Mouse (Mus musculus): ENCODE results near the gene Rmnd5a. TPM values are rescaled to one million over a fixed set of nuclear protein-coding genes. Genes with fewer than 3 reads are reported as not detected.
"Not testable (repeated sequence)": the region's sequence is repeated elsewhere in the genome, so short reads cannot be mapped to it uniquely, and the experiment has no call there.

The Rmnd5a gene
- polyA plus RNA-seq (2016; fragmentation: Nextera tagmentation; extraction: Ambion mirVana) = 7.9 and 10.4 TPM in 2 replicates

DNA sequence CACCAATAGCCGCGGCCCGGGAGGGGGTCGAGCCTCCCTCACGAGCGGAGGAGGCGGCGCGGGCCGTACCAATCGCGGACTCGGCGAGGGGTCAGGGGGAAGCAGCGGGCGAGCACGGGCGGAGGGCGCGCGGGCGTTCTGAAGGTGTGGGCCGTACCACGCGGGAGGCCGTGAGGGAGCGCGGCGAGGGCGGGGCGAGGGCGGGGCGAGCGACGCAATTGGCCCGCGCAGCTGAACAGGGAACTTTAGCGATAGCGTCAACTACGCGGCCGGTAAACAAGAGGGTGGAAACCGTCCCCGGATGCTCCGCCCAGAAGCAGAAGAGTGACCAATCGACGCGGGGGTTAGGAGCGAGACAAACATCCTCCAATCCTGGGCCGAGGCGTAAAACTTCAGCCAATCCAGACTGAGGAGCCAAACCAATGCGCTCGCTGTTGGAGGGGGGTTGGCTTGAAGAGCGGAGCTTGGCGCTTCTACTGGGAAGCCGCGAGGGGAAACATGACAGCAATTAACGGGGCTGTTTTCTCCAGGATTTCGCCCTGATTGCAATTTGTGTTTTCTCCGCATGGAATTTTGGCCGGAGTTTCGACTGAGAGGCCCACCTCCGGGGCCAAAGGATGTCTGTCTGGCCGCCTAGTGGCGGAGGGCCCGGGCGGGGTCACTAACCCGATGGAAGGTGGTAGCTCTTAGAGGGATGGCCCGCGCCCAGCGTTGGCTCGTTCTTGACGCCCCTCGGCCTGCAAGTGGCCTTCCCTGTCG, at the start of gene Rmnd5a:
Gene Rmnd5a (minus strand): TSS at position 146 of the 759 bp plus-strand sequence.
- WGBS = under 1% methylated on average over 75 of the region's 75 CpGs
- H3K36me3 ChIP-seq = no peaks in the 10 kb centered on the region
- DNase-seq (ENCODE audit: low spot score) = peak; percentile 98
- peaks cover 41% of the 10 kb centered on the region for H3K4me1 ChIP-seq (replicated peaks)
- no peaks in the 10 kb centered on the region for H3K27me3 ChIP-seq (ENCODE audit: insufficient read depth, poor library complexity, severe bottlenecking)
- H3K9me3 ChIP-seq = no peaks in the 10 kb centered on the region
- peak within 1 kb of the TSS; percentile 96 for H3K27ac ChIP-seq
- H3K4me3 ChIP-seq = peak within 1 kb of the TSS; percentile 97

DNA sequence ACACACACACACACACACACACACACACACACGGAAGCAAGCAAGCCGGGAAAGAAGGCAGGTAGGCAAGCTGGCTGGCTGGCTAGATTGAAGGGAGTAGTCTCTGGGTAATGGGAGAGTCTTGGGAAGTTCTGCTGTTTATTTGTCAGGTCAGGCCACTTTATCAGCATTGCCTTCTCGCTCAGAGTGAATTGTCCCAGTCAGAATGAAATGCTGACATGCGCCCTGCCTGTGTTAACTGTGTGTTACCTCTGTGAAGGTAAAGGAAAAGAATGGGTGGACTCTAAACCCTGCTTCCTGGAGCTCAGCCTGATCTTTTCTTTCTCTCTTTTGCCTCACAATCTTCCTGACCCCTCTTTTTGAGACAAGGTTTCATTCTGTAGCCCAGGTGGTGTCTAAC, 47.5 kb upstream of the Rmnd5a start:
- Histone ChIP-seq H3K4me1 (replicated peaks) (no peaks in the 10 kb centered on the region), H3K27me3 (ENCODE audit: insufficient read depth, poor library complexity, severe bottlenecking) (no peaks in the 10 kb centered on the region), H3K36me3 (no peaks in the 10 kb centered on the region), H3K9me3 (no peaks in the 10 kb centered on the region), H3K27ac (no peak overlapping the region), H3K4me3 (no peak overlapping the region)
- 46% methylated on average over 4 of the region's 4 CpGs for WGBS
- no peak for DNase-seq (ENCODE audit: low spot score)

DNA sequence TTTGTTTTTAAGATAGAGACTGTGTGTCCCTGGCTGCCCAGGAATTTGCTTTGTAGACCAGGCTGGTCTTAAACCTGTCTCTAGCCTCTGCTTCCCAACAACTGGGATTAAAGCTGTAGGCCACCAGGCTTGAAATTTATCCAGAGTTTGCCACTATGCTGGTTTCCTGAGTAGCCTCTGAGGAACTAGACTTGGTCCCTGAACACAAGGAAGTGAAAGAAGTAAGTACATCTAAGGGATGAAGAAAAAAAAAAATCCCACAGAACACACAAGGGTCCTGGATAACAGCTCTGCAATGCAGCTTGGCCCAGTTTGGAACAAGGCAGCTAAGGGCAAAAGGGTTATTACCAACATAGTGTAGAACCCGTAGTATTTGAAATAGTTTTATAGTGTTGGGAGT, 46.4 kb upstream of the Rmnd5a start:
- no peak overlapping the region for H3K4me3 ChIP-seq
- no peak overlapping the region for H3K27ac ChIP-seq
- DNase-seq (ENCODE audit: low spot score) = no peak
- no peaks in the 10 kb centered on the region for H3K9me3 ChIP-seq
- WGBS = 82% methylated on average over 1 of the region's 1 CpGs
- no peaks in the 10 kb centered on the region for H3K36me3 ChIP-seq
- no peaks in the 10 kb centered on the region for H3K27me3 ChIP-seq (ENCODE audit: insufficient read depth, poor library complexity, severe bottlenecking)
- H3K4me1 ChIP-seq (replicated peaks) = no peaks in the 10 kb centered on the region

DNA sequence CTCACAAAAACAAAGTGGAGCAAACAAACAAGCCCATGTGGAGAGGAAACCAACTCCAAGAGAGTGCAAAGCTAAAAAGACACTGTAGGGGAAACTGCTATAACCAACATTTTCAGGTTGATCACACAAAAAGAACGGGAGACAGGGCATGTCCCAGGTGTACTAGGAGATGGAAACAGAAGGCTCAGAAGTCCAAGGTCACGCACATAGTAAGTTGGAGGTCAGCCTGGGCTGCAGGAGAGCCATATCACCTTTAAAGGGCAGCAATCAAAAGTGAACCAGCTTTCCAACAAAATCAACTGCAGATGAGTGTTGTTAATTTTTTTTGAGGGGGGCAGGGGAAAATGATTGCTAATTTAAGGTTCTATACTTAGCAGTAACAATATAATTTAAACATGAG, 45.8 kb upstream of the Rmnd5a start:
- H3K27ac ChIP-seq = no peak overlapping the region
- no peaks in the 10 kb centered on the region for H3K27me3 ChIP-seq (ENCODE audit: insufficient read depth, poor library complexity, severe bottlenecking)
- WGBS = 68% methylated on average over 2 of the region's 2 CpGs
- no peak overlapping the region for H3K4me3 ChIP-seq
- H3K4me1 ChIP-seq (replicated peaks) = no peaks in the 10 kb centered on the region
- no peak for DNase-seq (ENCODE audit: low spot score)
- no peaks in the 10 kb centered on the region for H3K36me3 ChIP-seq
- H3K9me3 ChIP-seq = no peaks in the 10 kb centered on the region

DNA sequence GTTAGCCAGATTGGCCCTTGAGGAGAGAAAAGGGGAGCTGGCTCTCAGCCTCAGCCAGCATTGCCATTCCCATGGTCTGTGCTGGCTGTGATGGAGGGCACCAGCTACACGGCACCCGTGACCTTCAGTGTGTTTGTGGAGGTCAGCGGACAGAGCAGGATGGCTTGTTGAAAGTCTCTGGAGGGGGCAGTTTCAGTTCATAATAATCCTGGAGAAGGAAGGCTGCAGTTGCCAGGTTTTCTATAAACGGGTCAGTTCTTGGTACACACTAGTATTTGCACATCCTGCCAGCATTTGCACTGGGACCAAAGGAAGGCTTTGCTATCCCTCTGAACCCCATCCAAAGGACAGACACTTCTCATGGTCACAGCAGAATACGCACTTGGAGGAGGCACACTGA, 44.8 kb upstream of the Rmnd5a start:
- Histone ChIP-seq H3K36me3 (no peaks in the 10 kb centered on the region), H3K27me3 (ENCODE audit: insufficient read depth, poor library complexity, severe bottlenecking) (no peaks in the 10 kb centered on the region), H3K4me1 (replicated peaks) (no peaks in the 10 kb centered on the region), H3K4me3 (no peak overlapping the region), H3K27ac (no peak overlapping the region), H3K9me3 (no peaks in the 10 kb centered on the region)
- WGBS = 78% methylated on average over 5 of the region's 5 CpGs
- no peak for DNase-seq (ENCODE audit: low spot score)

DNA sequence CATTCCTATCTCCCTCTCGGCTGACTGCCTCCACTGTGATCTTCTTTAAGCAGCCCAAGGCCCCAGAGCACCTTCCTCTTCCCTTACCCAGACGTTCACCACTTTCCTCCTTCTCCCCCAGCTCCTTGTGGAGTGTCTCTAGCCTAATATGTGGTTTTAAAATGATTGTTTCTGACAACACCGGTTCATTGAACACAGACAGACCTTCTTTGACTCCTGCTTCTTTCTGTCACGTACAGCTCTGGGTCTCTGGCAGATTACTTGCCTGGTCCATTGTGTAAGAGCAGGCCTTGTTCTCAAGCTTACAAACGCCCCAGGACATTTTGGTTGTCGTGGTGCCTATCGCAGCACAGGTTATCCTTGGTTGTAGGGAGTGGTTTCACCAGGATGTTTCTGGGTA, 40.7 kb upstream of the Rmnd5a start:
- no peaks in the 10 kb centered on the region for H3K4me1 ChIP-seq (replicated peaks)
- H3K9me3 ChIP-seq = no peaks in the 10 kb centered on the region
- H3K4me3 ChIP-seq = no peak overlapping the region
- WGBS = 62% methylated on average over 7 of the region's 7 CpGs
- H3K36me3 ChIP-seq = no peaks in the 10 kb centered on the region
- no peak for DNase-seq (ENCODE audit: low spot score)
- H3K27ac ChIP-seq = no peak overlapping the region
- no peaks in the 10 kb centered on the region for H3K27me3 ChIP-seq (ENCODE audit: insufficient read depth, poor library complexity, severe bottlenecking)

DNA sequence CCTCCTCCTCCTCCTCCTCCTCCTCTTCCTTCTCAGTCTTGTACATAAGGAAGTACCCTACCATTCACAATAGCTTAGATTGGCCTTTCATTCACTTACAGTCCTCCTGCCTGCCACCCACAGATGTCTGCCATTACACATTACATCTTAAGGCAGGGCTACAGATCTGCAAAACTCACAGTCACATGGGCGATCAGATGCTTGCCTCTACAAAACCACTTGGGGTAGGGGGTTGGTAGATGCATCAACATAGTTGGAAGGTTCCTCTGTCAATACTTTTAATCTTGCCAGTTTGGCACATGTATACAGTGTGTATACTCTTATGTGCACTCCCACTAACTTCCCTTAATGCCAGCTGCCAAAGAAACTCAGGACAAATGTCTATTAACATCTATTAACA, 39.7 kb upstream of the Rmnd5a start:
- no peak overlapping the region for H3K4me3 ChIP-seq
- 94% methylated on average over 1 of the region's 1 CpGs for WGBS
- H3K27me3 ChIP-seq (ENCODE audit: insufficient read depth, poor library complexity, severe bottlenecking) = no peaks in the 10 kb centered on the region
- no peaks in the 10 kb centered on the region for H3K9me3 ChIP-seq
- no peak for DNase-seq (ENCODE audit: low spot score)
- no peaks in the 10 kb centered on the region for H3K36me3 ChIP-seq
- no peaks in the 10 kb centered on the region for H3K4me1 ChIP-seq (replicated peaks)
- H3K27ac ChIP-seq = no peak overlapping the region

DNA sequence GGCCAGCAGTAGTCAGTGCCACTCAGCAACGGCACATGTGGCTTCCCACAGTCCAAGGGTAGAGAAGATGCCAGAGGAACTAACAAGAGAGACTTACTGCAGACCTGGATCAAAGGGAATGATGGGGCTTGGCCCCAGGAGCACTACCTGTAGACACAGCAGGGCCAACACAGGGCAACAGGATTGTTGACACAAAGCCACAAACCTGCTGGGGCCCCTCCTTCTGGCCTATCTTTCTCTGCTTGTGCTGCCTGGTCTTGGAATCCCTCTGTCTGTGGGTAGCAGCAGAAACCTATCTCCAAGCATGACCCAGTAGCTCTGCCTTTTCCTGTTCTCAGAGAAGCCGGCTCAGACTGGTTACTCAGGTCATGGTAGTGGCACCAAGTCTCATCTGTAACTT, 39.2 kb upstream of the Rmnd5a start:
- 96% methylated on average over 2 of the region's 2 CpGs for WGBS
- H3K4me1 ChIP-seq (replicated peaks); DNase-seq (ENCODE audit: low spot score); H3K27ac ChIP-seq; H3K36me3 ChIP-seq; H3K9me3 ChIP-seq; H3K4me3 ChIP-seq; H3K27me3 ChIP-seq (ENCODE audit: insufficient read depth, poor library complexity, severe bottlenecking): not testable (repeated sequence)

DNA sequence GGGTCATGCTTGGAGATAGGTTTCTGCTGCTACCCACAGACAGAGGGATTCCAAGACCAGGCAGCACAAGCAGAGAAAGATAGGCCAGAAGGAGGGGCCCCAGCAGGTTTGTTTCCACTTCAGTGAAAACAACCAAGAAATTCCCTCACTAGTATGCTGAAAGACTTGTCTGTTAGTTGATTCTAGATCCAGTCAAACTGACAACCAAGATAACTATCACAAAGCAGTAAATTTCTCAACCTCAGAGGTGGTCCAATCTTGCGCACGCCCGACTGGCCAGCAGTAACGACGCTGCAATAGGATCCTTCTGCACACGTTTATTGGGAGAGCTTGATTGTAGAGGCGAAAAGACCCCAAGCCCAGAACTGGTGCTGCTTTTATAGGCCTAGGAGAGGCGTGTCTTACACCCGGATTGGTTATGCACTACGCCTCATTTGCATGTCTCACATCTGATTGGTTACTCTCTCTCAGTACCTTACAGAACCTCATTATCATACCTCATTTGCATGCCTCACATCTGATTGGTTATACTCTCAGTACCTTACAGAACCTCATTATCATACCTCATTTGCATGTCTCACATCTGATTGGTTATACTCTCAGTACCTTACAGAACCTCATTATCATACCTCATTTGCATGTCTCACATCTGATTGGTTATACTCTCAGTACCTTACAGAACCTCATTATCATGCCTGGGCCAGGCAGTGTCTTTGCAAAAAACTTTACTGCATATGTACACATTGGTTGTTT, 38.6 kb upstream of the Rmnd5a start:
- not testable (repeated sequence) for H3K36me3 ChIP-seq; H3K27me3 ChIP-seq (ENCODE audit: insufficient read depth, poor library complexity, severe bottlenecking); DNase-seq (ENCODE audit: low spot score); H3K9me3 ChIP-seq; H3K4me1 ChIP-seq (replicated peaks); H3K4me3 ChIP-seq; H3K27ac ChIP-seq
- 94% methylated on average over 10 of the region's 10 CpGs for WGBS

DNA sequence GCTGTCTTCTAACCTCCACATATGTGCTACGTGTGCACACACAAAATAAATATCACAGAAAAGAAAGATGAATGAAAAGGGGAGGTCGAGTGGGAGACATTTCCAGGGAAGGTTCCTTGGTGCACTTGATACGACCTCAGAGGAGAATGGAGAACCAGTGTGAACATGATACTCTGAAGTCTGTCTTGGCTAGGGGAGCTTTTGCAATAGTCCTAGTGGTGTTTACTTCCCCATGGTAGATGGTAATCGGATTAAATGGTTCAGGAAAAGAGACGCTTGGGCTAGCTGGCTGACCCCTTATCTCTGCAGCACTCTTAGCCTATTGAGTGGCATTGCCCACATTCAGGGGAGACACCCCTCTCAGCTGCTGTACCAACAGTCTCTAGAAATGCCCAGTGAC, 36.3 kb upstream of the Rmnd5a start:
- DNase-seq (ENCODE audit: low spot score) = no peak
- H3K27ac ChIP-seq = no peak overlapping the region

DNA sequence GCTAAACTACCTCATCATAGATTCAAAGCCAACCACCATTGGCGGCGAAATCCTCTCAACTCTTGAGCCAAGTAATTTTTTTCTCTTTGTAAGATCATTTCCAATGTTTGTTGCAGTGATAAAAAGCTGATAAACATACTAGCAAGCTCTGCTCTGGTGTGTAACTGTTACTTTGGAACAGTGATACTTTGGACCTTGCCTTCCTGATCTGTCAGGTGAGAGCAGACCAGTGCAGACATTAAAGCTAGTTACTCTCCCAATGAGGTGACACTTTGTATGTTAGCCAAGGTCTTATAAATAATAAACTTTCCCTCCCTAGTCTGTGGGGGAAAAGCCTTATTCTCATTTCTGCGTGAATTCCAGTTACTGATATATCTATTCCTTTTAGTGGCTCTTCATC, 35.2 kb upstream of the Rmnd5a start:
- no peaks in the 10 kb centered on the region for H3K27me3 ChIP-seq (ENCODE audit: insufficient read depth, poor library complexity, severe bottlenecking)
- H3K4me1 ChIP-seq (replicated peaks) = no peaks in the 10 kb centered on the region
- 92% methylated on average over 3 of the region's 3 CpGs for WGBS
- no peaks in the 10 kb centered on the region for H3K36me3 ChIP-seq
- H3K27ac ChIP-seq = no peak overlapping the region
- no peaks in the 10 kb centered on the region for H3K9me3 ChIP-seq
- DNase-seq (ENCODE audit: low spot score) = no peak
- H3K4me3 ChIP-seq = no peak overlapping the region

More for the DNA sequence above, 36.3 kb upstream of the Rmnd5a start:
- Histone ChIP-seq H3K4me3 (no peak overlapping the region), H3K4me1 (replicated peaks) (no peaks in the 10 kb centered on the region), H3K27me3 (ENCODE audit: insufficient read depth, poor library complexity, severe bottlenecking) (no peaks in the 10 kb centered on the region), H3K36me3 (no peaks in the 10 kb centered on the region), H3K9me3 (no peaks in the 10 kb centered on the region)
- 84% methylated on average over 5 of the region's 5 CpGs for WGBS

DNA sequence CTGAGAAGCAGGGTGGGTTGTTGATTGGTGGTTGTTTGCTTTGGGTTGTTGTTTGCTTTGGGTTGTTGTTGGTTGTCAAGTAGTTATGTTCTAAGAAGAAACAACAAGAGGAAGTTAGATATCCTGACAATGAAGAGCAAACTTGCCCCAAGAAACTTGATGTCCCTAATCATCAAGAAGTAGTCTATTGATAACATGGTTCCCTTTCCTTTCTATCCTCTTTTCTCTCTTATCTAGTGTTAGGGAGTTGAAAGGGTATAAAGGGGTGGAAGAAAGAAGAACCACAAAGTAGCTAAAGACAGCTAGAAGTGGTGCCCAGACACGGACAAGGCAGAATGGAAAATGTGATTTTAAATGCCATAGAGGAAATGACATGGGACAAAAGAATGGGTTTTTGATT, 32.3 kb upstream of the Rmnd5a start:
- H3K4me3 ChIP-seq = no peak overlapping the region
- H3K9me3 ChIP-seq = no peaks in the 10 kb centered on the region
- no peaks in the 10 kb centered on the region for H3K4me1 ChIP-seq (replicated peaks)
- H3K27me3 ChIP-seq (ENCODE audit: insufficient read depth, poor library complexity, severe bottlenecking) = no peaks in the 10 kb centered on the region
- H3K36me3 ChIP-seq = no peaks in the 10 kb centered on the region
- H3K27ac ChIP-seq = no peak overlapping the region
- 89% methylated on average over 1 of the region's 1 CpGs for WGBS
- no peak for DNase-seq (ENCODE audit: low spot score)

DNA sequence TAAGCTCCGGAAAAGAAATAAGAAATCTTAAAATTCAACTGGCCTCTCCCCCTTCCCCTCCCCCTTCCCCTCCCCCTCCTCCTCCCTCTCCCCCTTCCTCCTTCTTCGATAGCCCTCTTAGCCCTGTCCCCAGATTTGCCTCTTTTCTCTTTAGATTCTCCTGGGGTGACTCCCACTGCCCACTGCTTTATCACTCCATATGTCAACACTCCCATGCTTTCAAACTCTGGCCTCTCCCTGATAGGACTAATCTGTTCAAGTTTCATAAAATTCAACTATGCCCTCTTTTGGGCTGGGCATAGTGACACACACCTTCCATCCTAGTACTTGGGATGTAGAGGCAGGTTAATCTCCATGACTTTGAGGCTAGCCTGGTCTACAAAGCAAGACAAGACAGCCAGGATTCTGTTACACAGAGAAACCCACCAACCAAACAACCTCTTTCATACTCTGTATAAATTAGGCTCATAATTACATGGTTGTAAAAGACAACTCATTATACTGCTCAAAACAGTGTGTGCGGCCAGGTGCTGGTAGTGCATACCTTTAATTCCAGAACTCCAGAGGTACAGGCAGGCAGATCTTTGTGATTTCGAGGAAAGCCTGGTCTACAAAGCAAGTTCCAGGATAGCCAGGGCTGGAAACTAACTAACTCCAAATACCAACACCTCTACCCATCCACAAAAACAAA, 31.5 kb upstream of the Rmnd5a start:
- H3K36me3 ChIP-seq = no peaks in the 10 kb centered on the region
- no peaks in the 10 kb centered on the region for H3K9me3 ChIP-seq
- no peak for DNase-seq (ENCODE audit: low spot score)
- WGBS = 84% methylated on average over 4 of the region's 4 CpGs
- H3K27me3 ChIP-seq (ENCODE audit: insufficient read depth, poor library complexity, severe bottlenecking) = no peaks in the 10 kb centered on the region
- H3K4me3 ChIP-seq = no peak overlapping the region
- H3K4me1 ChIP-seq (replicated peaks) = no peaks in the 10 kb centered on the region
- no peak overlapping the region for H3K27ac ChIP-seq
